Mouse (Mus musculus) liver, embryonic 18 days (tissue): Measurements from ENCODE around the gene Pm20d2. TPM values are rescaled to one million over a fixed set of nuclear protein-coding genes. Genes with fewer than 3 reads are reported as not detected.

Experiments
- polyA plus RNA-seq: library from polyadenylated mRNA; depleted of rRNA; stranded (reverse); fragments of >200 nt; gene quantifications from 2 replicates; pipeline ENCODE4 v1.2.3, GENCODE M21; 2012; rRNA removed

Pm20d2 gene
- polyA plus RNA-seq: 0.03 and 0.10 TPM in 2 replicates

DNA sequence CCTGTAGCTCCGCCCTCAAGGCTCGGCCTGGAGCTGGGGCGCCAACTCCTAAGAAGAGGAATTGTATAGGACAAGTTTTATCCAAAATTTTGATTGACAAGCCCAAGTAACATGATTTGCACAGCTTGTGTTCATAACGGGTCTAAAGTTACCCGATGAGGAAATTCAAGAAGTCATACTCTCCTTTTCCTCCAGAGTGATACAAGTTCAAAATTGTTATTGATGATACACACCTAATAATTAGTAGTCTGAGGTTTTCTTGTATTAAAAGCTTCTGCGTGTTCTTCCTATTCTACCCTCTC, at the start of gene Pm20d2:
TSS of gene Pm20d2 (minus strand) at position 3 of the 302 bp plus-strand sequence.

DNA sequence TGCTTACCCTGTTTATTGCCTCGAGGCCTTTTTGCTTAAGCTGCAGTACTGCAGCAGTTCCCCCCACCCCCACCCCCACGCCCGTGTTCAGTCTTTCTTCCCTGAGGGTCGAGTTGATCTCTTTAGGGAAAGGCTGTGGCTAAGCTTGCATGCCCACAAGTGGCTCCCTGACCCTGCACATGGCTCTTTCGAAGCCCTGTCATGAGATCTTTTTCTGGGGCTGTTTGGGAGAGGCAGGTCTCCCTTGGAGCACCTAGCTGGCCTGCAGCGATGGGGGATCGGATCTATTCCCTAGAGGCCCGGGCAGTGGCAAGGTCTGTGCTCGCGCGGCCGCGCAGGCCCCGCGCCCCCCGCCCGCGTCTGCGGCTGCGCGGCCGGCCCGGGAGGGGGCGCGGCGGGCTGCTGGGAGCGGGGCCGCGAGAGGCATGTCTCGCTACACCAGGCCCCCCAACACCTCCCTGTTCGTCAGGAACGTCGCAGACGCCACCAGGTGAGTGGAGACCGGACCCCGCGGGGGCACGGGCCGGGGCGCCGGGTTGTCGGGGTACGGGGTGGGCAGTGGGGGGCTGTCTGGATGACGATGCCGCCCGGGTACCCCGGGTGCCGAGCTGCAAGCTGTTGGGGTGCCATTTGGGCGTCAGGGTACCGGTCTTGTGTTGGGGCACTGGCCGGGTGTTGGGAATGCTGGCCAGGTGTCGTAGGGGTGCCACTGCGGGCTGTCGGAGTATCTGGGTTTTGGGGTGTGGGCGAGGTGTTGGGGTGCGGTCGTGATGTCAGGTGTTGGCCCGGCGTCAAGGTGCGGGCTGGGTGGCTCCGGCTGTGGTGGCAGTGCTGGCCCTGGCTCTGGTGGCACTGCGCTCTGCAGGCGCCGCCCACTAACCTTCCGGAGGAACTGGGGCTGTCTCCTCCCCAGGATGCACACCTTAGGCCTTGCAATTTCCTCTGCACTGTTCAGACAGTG, 19.6 kb upstream of the Pm20d2 start, which contains the start of gene Srsf12:
TSS of gene Srsf12 (plus strand) at position 111 of the 961 bp plus-strand sequence.

DNA sequence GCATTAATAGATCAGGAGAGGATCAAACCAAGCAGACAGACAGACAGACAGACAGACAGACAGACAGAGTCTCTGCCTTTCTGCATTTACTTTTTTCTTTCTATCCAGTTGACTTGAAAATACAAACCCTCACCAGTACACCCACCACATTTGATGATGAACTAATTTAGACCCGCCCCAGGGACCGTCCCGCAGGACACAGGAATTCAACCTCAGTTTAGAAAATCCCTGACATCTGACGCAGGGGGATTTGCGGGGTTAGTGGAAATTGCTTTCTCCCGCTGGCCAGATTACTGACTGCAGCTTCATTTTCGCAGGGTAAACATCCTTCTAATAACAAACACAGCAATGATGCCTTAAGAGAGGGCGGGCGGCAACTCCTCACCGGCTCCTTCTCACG, 57.3 kb downstream of the Pm20d2 start, which contains the start of gene Gabrr1:
TSS of gene Gabrr1 (plus strand) at position 301 of the 400 bp plus-strand sequence.

Other genes with a start within 250 kb of the Pm20d2 start
- gene Ankrd6, start 238.9 kb downstream of the Pm20d2 start, polyA plus RNA-seq: 0.45 and 0.53 TPM in 2 replicates
- 0.85 and 1.0 TPM in 2 replicates for gene Rragd, start 206.7 kb downstream of the Pm20d2 start, polyA plus RNA-seq
- 11.7 and 12.4 TPM in 2 replicates for gene Ube2j1, start 158.3 kb downstream of the Pm20d2 start, polyA plus RNA-seq
- gene Gabrr2, start 126.7 kb downstream of the Pm20d2 start, polyA plus RNA-seq: 0.05 TPM in 2 replicates
- not detected in 2 replicates for gene Gabrr1, start 57.2 kb downstream of the Pm20d2 start, polyA plus RNA-seq
- 0.08 and 0.10 TPM in 2 replicates for gene Srsf12, start 19.3 kb upstream of the Pm20d2 start, polyA plus RNA-seq
- gene Pnrc1, start 100.4 kb upstream of the Pm20d2 start, polyA plus RNA-seq: 38.2 and 39.8 TPM in 2 replicates
- gene Rngtt, start 120.6 kb upstream of the Pm20d2 start, polyA plus RNA-seq: 2.7 and 2.8 TPM in 2 replicates